In the genomic region with DNA sequence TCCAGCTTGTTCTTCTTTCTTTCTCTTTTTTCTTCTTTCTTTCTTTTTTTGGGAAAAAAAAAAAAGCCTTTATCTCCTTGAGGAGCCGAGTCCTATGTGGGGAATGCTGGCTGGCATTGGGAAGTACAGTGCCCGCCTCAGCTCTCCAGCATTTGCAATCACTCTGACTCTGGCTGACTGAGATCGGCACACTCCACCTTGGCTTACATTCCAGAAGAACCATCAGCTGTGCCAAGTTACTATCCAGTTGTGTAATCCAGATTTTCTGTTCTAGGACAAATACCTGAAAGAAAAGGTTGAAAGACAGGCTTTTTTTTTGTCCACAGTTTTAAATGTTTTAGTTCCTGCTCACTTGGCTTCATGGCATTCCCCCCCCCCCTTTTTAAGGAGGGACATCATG, we compare ENCODE assay signal across 26 mouse cellular contexts.
DNase-seq lines count a peak whose midpoint lies in the region; ATAC-seq and TF ChIP-seq lines count a peak whose summit lies in the region.
"Had no signal": no experiment of that assay in that cellular context is flagged by ENCODE, and none has a peak within 500 bp of the region (broad histone marks: within the 10 kb centered on the region; RNA-seq: fewer than 3 reads in every experiment).

No protein-coding gene starts in this region.

- H3K4me3 ChIP-seq in lung, postnatal 0 days (ENCODE audit: low read depth, low read length) = no peak overlapping the region
- H3K4me3 ChIP-seq: forebrain, embryonic 10.5 days; gastrocnemius, adult 2 months; heart, adult 2 months; heart, embryonic 13.5 days; layer of hippocampus, adult 2 months; limb, embryonic 13.5 days; liver, embryonic 13.5 days had no signal

- DNase-seq in adrenal gland, adult 2 months = peak; percentile 50
- DNase-seq in adrenal gland, postnatal 25 days = no peak
- DNase-seq in lung, postnatal 0 days (ENCODE audit: low spot score) = peak; percentile 56
- DNase-seq in lung, postnatal 4 days = no peak
- DNase-seq in lung, postnatal 14 days = peak; percentile 9
- no peak for DNase-seq in layer of hippocampus, postnatal 10 days (ENCODE audit: low spot score in 2 of 2)
- DNase-seq in right cerebral cortex, adult 18-20 months = no peak
- DNase-seq: cerebellum, adult 8-10 months; cerebellum, postnatal 25 days; gastrocnemius, adult 2 months; gastrocnemius, postnatal 36 days; heart, adult 2 months; kidney, adult 11 months; liver, embryonic 13.5 days; lung, embryonic 14.5 days; spleen, adult 18-20 months; thymus, postnatal 14 days had no signal

- no peaks in the 10 kb centered on the region for H3K27me3 ChIP-seq in lung, postnatal 0 days (replicated peaks; ENCODE audit: insufficient read depth, low read length)
- H3K27me3 ChIP-seq: heart, embryonic 13.5 days; limb, embryonic 13.5 days; liver, embryonic 13.5 days had no signal

- no peak for TF ChIP-seq CTCF in lung, postnatal 0 days (IDR thresholded peaks at IDR 0.05)

- H3K36me3 ChIP-seq in lung, postnatal 0 days (ENCODE audit: insufficient read depth, low read length) = peaks cover 4% of the 10 kb centered on the region; the same call in 1 of the 2 replicates
- H3K36me3 ChIP-seq: liver, embryonic 13.5 days had no signal

- no peak for TF ChIP-seq EP300 in lung, postnatal 0 days (IDR thresholded peaks at IDR 0.05)

- peak; percentile 33; the same call in 1 of the 2 replicates for ATAC-seq in lung, postnatal 0 days
- ATAC-seq: forebrain, embryonic 16.5 days; midbrain, embryonic 16.5 days had no signal

- no peaks in the 10 kb centered on the region for H3K4me1 ChIP-seq in lung, postnatal 0 days (ENCODE audit: insufficient read depth, low read depth, low read length)
- H3K4me1 ChIP-seq: forebrain, embryonic 10.5 days; heart, embryonic 13.5 days; limb, embryonic 13.5 days; liver, embryonic 13.5 days had no signal

- WGBS in lung, postnatal 0 days = 60% methylated on average over 3 of the region's 3 CpGs

- H3K9me3 ChIP-seq in lung, postnatal 0 days (ENCODE audit: low read length) = no peaks in the 10 kb centered on the region
- H3K9me3 ChIP-seq: forebrain, embryonic 10.5 days; G1E; heart, embryonic 13.5 days; limb, embryonic 13.5 days; liver, embryonic 13.5 days had no signal

- H3K27ac ChIP-seq in lung, postnatal 0 days (ENCODE audit: low read length) = no peak overlapping the region; the same call in 1 of the 2 replicates
- H3K27ac ChIP-seq: forebrain, embryonic 10.5 days; gastrocnemius, adult 2 months; heart, adult 2 months; heart, embryonic 13.5 days; hindbrain, embryonic 14.5 days; layer of hippocampus, adult 2 months; limb, embryonic 13.5 days; liver, embryonic 13.5 days had no signal

- no peak overlapping the region for H3K9ac ChIP-seq in lung, postnatal 0 days (replicated peaks; ENCODE audit: low read depth)
- H3K9ac ChIP-seq: heart, embryonic 13.5 days; hindbrain, embryonic 14.5 days; limb, embryonic 13.5 days; liver, embryonic 13.5 days; lung, embryonic 14.5 days had no signal

- H3K4me2 ChIP-seq in lung, postnatal 0 days (replicated peaks; ENCODE audit: low read depth, low read length) = no peak overlapping the region
- H3K4me2 ChIP-seq: heart, embryonic 13.5 days; hindbrain, embryonic 14.5 days; limb, embryonic 13.5 days; liver, embryonic 13.5 days; lung, embryonic 14.5 days; midbrain, embryonic 11.5 days had no signal

Comparison
In these comparisons a context has a peak if more than half of its experiments do, and no peak if none do; other contexts are left out.
1. DNase-seq: peak in adrenal gland, adult 2 months (single experiment), lung, postnatal 0 days (single experiment) and lung, postnatal 14 days (single experiment); none in adrenal gland, postnatal 25 days (single experiment), lung, postnatal 4 days (0 of 2), layer of hippocampus, postnatal 10 days (0 of 2) and right cerebral cortex, adult 18-20 months (single experiment).